Mouse (Mus musculus) kidney, embryonic 14.5 days (tissue): ENCODE measurements at regions not wholly inside any gene's neighbourhood (a gene's known extent, or its start where the extent isn't known, plus 50 kb on each side); places are given as distances from the start of the nearest gene placed in this dataset.

Experiments used
- ATAC-seq: fragments of 200-750 bp; cut with Nextera tagmentation; 2 replicates; pipeline ENCODE4 v1.8.0; 2017; ENCODE audit warnings: moderate number of reproducible peaks, mild to moderate bottlenecking, moderate TSS enrichment, moderate library complexity; ENCODE audit not compliant: low FRiP score, low TSS enrichment
- H3K27ac ChIP-seq: fragments of 300-500 bp; sonication (generic); 2 replicates; pipeline ENCODE4 v1.5.1; 2014; ENCODE audit warnings: low read depth, mild to moderate bottlenecking, low read length, moderate library complexity, mixed read lengths
- H3K27me3 ChIP-seq: fragments of 300-500 bp; sonication (generic); 2 replicates; pipeline ENCODE4 v1.6.1; 2014; ENCODE audit warnings: mild to moderate bottlenecking, low read length; ENCODE audit not compliant: control insufficient read depth, insufficient read depth
- H3K36me3 ChIP-seq: fragments of 300-500 bp; sonication (generic); 2 replicates; pipeline ENCODE4 v1.6.1; 2014; ENCODE audit warnings: low read length, mixed read lengths; ENCODE audit not compliant: control insufficient read depth, insufficient read depth
- H3K4me1 ChIP-seq: fragments of 300-500 bp; sonication (generic); 2 replicates; pipeline ENCODE4 v1.6.1; 2014; ENCODE audit warnings: low read length, mixed read lengths; ENCODE audit not compliant: control insufficient read depth, insufficient read depth
- H3K4me2 ChIP-seq: fragments of 300-500 bp; sonication (generic); replicated peaks from 2 replicates; pipeline ENCODE4 v1.6.1; 2014; ENCODE audit warnings: low read depth, mild to moderate bottlenecking, low read length
- H3K4me3 ChIP-seq: fragments of 300-500 bp; sonication (generic); 2 replicates; pipeline ENCODE4 v1.5.1; 2014; ENCODE audit warnings: mild to moderate bottlenecking, low read length
- H3K9ac ChIP-seq: fragments of 300-500 bp; sonication (generic); 2 replicates; pipeline ENCODE4 v1.6.1; 2014; ENCODE audit warnings: low read depth, mild to moderate bottlenecking, low read length, moderate library complexity
- H3K9me3 ChIP-seq: fragments of 300-500 bp; sonication (generic); 2 replicates; pipeline ENCODE4 v1.6.1; 2016; ENCODE audit warnings: low read length; ENCODE audit not compliant: control insufficient read depth
- WGBS: fragments of 180-500 bp; shearing (Covaris S2); extraction: QIAGEN DNeasy Blood & Tissue Kit; methylation state at CpG from one replicate; pipeline ENCODE4 v1.1.7; 2014; 5-methylcytosine and 5-hydroxymethylcytosine counted together

DNA sequence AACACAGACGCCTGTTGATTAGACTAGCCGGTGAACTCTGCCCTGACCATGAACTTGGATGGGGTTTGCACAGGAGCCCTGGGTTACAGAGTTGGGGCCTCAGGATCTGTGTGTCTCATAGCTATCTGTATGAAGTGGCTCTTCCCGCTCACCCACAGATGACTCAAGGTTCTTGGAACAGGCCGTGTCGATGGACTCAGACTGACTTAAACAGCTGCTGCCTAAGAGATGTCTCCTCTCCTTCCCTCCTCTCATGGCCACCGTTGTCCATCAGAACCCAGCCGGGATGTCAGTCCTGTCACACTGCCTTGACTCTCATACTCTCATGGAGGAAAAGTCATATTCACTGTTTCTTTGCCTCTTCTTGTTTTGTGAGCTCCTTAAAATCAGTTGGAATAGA is 121.2 kb upstream of the Tgfbr2 start:
- WGBS: 89% methylated on average over 7 of the region's 7 CpGs
- Histone ChIP-seq H3K9ac (no peak overlapping the region), H3K36me3 (no peaks in the 10 kb centered on the region), H3K4me1 (no peaks in the 10 kb centered on the region), H3K9me3 (no peaks in the 10 kb centered on the region), H3K4me2 (no peak overlapping the region), H3K27me3 (no peaks in the 10 kb centered on the region), H3K27ac (no peak overlapping the region), H3K4me3 (no peak overlapping the region)
- no peak for ATAC-seq

DNA sequence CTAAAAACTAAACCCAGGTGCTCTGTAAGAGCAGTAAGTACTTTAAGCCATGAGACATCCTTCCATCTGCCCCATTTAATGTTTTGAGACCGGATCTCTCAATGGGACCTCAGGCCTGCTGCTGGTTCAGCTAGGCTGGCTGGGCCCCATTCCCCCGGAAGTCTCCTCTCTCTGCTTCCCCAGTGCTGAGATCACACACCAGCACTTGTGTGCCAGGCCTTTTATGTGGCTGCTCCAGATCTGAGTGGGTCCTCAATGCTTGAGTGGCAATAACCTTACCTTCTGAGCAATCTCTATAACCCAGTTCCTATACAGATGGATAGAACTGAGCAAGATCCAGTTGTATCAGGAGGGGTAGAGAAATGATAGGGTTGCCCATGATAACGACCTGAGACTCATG is 118.9 kb upstream of the Tgfbr2 start:
- WGBS: 72% methylated on average over 3 of the region's 3 CpGs
- H3K27ac ChIP-seq: no peak overlapping the region

DNA sequence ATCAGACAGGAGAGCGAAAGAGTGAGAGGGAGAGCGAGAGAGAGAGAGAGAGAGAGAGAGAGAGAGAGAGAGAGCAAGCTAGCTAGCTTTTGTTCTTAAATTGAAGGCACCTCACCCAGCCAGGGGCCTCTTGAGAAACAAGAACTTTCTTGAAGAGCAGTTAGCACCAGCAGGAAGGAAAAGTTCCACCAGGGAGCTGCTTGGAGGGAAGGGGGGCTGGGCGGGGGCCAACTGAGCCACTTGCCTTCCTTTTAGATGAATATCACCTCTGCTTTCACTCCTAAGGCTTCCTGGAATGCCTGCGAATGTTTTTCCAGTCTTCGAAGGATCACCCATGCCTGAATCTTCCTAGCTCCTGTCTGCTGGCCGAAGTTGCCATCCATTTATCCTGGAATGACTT is 118.0 kb upstream of the Tgfbr2 start:
- H3K4me3 ChIP-seq: no peak overlapping the region
- H3K27ac ChIP-seq: no peak overlapping the region
- no peaks in the 10 kb centered on the region for H3K4me1 ChIP-seq
- ATAC-seq: no peak
- H3K27me3 ChIP-seq: no peaks in the 10 kb centered on the region
- H3K9ac ChIP-seq: no peak overlapping the region
- no peak overlapping the region for H3K4me2 ChIP-seq
- WGBS: 69% methylated on average over 6 of the region's 6 CpGs
- H3K36me3 ChIP-seq: no peaks in the 10 kb centered on the region
- no peaks in the 10 kb centered on the region for H3K9me3 ChIP-seq

More for the DNA sequence above, 118.9 kb upstream of the Tgfbr2 start:
- ATAC-seq: no peak
- Histone ChIP-seq H3K27me3 (no peaks in the 10 kb centered on the region), H3K4me2 (no peak overlapping the region), H3K4me3 (no peak overlapping the region), H3K4me1 (no peaks in the 10 kb centered on the region), H3K9me3 (no peaks in the 10 kb centered on the region), H3K36me3 (no peaks in the 10 kb centered on the region), H3K9ac (no peak overlapping the region)

DNA sequence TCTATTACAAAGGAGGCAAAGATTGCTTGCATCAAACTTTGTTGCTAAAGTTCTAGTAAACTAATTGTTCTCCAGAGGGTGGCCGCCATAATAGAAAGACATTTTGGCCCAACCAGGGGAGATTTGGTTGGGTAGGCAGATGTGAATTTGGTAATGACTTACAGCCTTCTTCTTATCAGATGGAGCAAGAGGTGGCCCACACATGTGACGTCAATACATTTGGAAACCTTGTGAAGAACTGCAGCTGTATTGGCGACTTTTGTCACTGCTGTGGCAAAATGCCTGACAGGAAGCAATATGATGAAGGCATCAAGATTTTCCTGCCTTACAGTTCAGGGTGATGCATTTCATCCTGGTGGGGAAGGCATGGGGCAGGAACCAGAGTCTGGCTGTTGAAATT is 116.5 kb upstream of the Tgfbr2 start:
- no peaks in the 10 kb centered on the region for H3K4me1 ChIP-seq
- no peak overlapping the region for H3K4me2 ChIP-seq
- H3K9me3 ChIP-seq: no peaks in the 10 kb centered on the region
- no peak overlapping the region for H3K9ac ChIP-seq
- no peak overlapping the region for H3K4me3 ChIP-seq
- H3K27ac ChIP-seq: no peak overlapping the region
- H3K36me3 ChIP-seq: no peaks in the 10 kb centered on the region
- H3K27me3 ChIP-seq: no peaks in the 10 kb centered on the region
- WGBS: 85% methylated on average over 3 of the region's 3 CpGs
- ATAC-seq: no peak

DNA sequence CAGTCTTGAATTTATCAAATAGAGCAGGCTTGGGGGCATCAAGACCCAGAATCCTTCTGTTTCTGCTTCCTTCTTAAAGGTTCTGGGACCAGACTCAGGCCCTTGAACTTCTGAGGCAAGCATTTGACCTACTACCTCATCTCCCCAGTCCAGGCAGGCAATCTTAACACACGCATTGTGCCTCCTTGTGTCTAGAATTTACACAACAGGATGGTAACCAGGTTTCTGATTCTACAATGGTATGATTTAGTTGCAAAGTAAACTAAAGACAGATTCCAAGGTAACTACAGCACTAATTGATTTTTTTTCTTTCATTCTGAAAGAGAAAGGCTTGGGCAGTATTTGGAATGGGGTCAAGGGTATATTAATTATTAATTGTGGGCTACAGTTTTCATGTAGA is 115.7 kb upstream of the Tgfbr2 start:
- H3K36me3 ChIP-seq: no peaks in the 10 kb centered on the region
- WGBS: 87% methylated on average over 1 of the region's 1 CpGs
- H3K4me1 ChIP-seq: no peaks in the 10 kb centered on the region
- no peaks in the 10 kb centered on the region for H3K9me3 ChIP-seq
- no peak overlapping the region for H3K4me2 ChIP-seq
- H3K27me3 ChIP-seq: no peaks in the 10 kb centered on the region
- no peak overlapping the region for H3K27ac ChIP-seq
- no peak for ATAC-seq
- H3K4me3 ChIP-seq: no peak overlapping the region
- no peak overlapping the region for H3K9ac ChIP-seq

DNA sequence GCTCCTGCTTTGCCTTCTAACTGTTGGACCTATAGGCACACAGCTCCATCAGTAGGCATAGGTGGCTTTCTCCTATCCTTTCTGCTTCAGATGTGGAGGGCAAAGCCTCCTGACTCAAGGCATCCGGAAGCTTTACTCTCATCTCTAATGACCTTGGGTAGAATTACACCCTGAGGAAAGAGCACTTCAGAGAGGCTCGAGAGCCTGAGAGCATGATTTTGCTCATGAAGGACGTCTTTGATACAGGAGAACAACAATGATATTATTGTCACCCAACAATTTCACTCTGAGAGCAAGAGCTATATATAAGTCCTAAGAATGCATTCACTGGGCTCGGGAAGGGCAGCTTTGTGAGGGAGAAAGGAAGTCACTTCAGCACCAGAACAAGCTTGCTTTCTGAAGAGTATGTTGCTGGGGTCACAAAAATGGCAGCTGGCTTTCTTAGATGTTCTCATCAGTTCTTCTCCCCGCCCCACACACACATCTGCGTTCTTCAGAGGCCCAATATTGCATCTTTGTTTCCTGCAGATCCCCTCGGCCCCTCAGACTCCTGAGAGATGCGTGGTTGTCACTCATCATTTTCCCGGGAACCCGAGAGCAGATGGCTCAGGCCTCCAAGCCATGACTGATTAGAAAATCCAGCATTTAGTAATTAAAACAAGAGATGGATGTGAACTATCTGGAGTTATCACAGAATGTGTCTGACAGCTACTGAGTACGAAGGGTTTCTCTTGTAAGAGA is 110.7 kb upstream of the Tgfbr2 start:
- no peak overlapping the region for H3K9ac ChIP-seq
- ATAC-seq: no peak

DNA sequence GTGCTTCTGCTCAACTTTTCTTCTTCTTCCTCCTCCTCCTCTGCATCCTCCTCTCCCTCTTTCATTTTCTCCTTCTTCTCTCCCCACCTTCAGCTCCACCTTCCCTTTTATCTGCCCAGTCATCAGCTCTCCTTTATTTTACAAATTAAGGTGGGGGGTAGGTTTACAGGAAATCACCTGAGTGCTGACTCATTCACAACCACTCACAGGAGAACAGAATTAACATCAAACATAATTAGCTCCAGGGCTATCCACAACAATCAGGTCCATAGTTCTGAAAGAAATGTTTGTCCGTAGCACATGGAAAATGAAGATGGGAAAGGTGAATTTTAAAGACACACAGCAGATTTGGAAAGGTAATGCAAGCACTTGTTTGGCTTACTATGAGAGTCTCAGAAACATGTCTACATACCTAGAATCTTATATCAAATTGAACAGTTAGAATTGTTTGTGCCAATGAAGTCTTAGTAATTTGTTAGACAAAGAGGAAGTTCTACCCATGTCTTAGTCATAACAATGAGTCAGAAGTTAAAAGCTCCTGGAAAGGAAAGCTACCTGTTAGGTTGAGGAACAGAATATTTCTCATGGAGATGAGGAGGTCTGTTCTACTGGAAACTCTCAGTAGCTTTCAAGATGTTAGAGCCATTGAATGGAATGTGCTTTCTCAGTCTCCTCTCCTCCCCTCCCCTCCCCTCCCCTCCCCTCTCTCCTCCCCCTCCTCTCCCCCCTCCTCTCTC is 108.8 kb upstream of the Tgfbr2 start:
- no peak for ATAC-seq
- Histone ChIP-seq H3K4me3 (no peak overlapping the region), H3K9ac (no peak overlapping the region), H3K27ac (no peak overlapping the region), H3K9me3 (no peaks in the 10 kb centered on the region), H3K36me3 (no peaks in the 10 kb centered on the region), H3K27me3 (no peaks in the 10 kb centered on the region), H3K4me1 (no peaks in the 10 kb centered on the region), H3K4me2 (no peak overlapping the region)
- 86% methylated on average over 1 of the region's 1 CpGs for WGBS

More for the DNA sequence above, 110.7 kb upstream of the Tgfbr2 start:
- H3K4me1 ChIP-seq: no peaks in the 10 kb centered on the region
- no peak overlapping the region for H3K27ac ChIP-seq
- 64% methylated on average over 11 of the region's 11 CpGs for WGBS
- H3K9me3 ChIP-seq: no peaks in the 10 kb centered on the region
- no peak overlapping the region for H3K4me3 ChIP-seq
- H3K36me3 ChIP-seq: no peaks in the 10 kb centered on the region
- no peaks in the 10 kb centered on the region for H3K27me3 ChIP-seq
- H3K4me2 ChIP-seq: no peak overlapping the region

DNA sequence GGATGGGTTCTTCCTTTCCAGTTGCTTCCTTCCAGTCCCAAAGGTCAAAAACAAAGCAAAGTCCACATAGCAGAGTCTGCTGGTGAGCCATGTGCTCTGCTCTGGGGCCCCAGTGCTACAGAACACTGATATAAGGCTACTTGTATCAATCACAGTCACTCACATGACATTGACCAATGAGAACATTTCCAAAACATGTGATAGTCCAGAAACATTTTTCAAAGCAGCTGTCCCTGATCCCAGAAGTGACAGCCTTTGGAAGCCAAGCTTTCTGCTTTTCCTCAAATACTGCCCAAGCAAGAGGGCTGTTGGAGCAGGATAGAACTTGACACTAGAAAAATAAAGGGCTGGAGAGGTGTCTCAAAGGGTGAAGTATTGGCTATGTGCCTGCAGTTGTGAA is 106.5 kb upstream of the Tgfbr2 start:
- H3K4me3 ChIP-seq: no peak overlapping the region
- no peaks in the 10 kb centered on the region for H3K9me3 ChIP-seq
- ATAC-seq: no peak
- no peak overlapping the region for H3K27ac ChIP-seq
- no peak overlapping the region for H3K4me2 ChIP-seq
- no peaks in the 10 kb centered on the region for H3K4me1 ChIP-seq
- H3K27me3 ChIP-seq: no peaks in the 10 kb centered on the region
- H3K9ac ChIP-seq: no peak overlapping the region
- no peaks in the 10 kb centered on the region for H3K36me3 ChIP-seq

DNA sequence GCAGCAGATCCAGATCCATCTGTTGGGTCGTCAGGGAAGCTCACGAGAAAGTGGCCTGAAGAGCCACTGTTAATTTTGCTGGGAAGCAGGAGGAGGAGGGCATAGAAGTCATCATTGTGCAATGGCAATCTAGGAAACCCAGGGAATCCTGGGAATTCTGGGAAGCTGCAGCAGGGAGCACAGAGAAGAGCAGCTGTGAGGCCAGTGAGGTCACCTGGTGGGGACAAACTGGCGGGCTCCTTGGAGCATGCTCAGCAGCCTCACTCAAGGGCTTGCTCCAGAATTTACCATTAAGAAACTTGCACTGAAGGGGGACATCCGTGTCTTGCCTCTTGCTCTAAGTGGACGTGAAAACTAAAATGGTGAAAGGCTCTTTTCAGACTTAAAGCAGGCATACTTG is 105.0 kb upstream of the Tgfbr2 start:
- H3K9me3 ChIP-seq: no peaks in the 10 kb centered on the region
- H3K4me1 ChIP-seq: no peaks in the 10 kb centered on the region
- ATAC-seq: no peak
- H3K36me3 ChIP-seq: no peaks in the 10 kb centered on the region
- no peaks in the 10 kb centered on the region for H3K27me3 ChIP-seq
- H3K9ac ChIP-seq: no peak overlapping the region
- WGBS: 86% methylated on average over 5 of the region's 5 CpGs
- H3K4me3 ChIP-seq: no peak overlapping the region
- H3K4me2 ChIP-seq: no peak overlapping the region
- no peak overlapping the region for H3K27ac ChIP-seq
